Mouse (Mus musculus) neural tube, embryonic 13.5 days (tissue): ENCODE data around the gene Ccdc42. TPM values are rescaled to one million over a fixed set of nuclear protein-coding genes. Genes with fewer than 3 reads are reported as not detected.

Source experiments
- ATAC-seq: fragments of 200-750 bp; cut with Nextera tagmentation; 2 replicates; pipeline ENCODE4 v1.8.0; 2017; ENCODE audit warnings: low read depth, mild to moderate bottlenecking, moderate TSS enrichment, moderate library complexity
- H3K27ac ChIP-seq: fragments of 300-500 bp; sonication (generic); replicated peaks from 2 replicates; pipeline ENCODE4 v1.5.1; 2015; ENCODE audit warnings: moderate library complexity, mild to moderate bottlenecking, inconsistent platforms
- H3K27me3 ChIP-seq: fragments of 300-500 bp; sonication (generic); 2 replicates; pipeline ENCODE4 v1.6.1; 2015; ENCODE audit warnings: mild to moderate bottlenecking, inconsistent platforms
- H3K36me3 ChIP-seq: fragments of 300-500 bp; sonication (generic); 2 replicates; pipeline ENCODE4 v1.6.1; 2015; ENCODE audit warnings: mild to moderate bottlenecking, inconsistent platforms
- H3K4me1 ChIP-seq: fragments of 300-500 bp; sonication (generic); replicated peaks from 2 replicates; pipeline ENCODE4 v1.6.1; 2015; ENCODE audit warnings: inconsistent platforms
- H3K4me2 ChIP-seq: fragments of 300-500 bp; sonication (generic); 2 replicates; pipeline ENCODE4 v1.6.1; 2015; ENCODE audit warnings: inconsistent platforms, mild to moderate bottlenecking, moderate library complexity
- H3K4me3 ChIP-seq: fragments of 300-500 bp; sonication (generic); 2 replicates; pipeline ENCODE4 v1.5.1; 2015; ENCODE audit warnings: mild to moderate bottlenecking, inconsistent platforms
- H3K9ac ChIP-seq: fragments of 300-500 bp; sonication (generic); 2 replicates; pipeline ENCODE4 v1.6.1; 2015; ENCODE audit warnings: moderate library complexity, mild to moderate bottlenecking, inconsistent platforms
- H3K9me3 ChIP-seq: fragments of 300-500 bp; sonication (generic); 2 replicates; pipeline ENCODE4 v1.6.1; 2016; ENCODE audit warnings: inconsistent platforms
- WGBS: fragments of 180-500 bp; shearing (Covaris S2); methylation state at CpG from one replicate; pipeline ENCODE4 v1.1.7; 2015; 5-methylcytosine and 5-hydroxymethylcytosine counted together
- polyA plus RNA-seq: library from polyadenylated mRNA; unstranded; fragments of >200 nt; fragmentation: Nextera tagmentation; extraction: Ambion mirVana; gene quantifications from 2 replicates; pipeline ENCODE4 v1.2.1, GENCODE M21; 2015

Ccdc42 gene
- polyA plus RNA-seq, 1 experiment from 2014 or later = 0.20 TPM

DNA sequence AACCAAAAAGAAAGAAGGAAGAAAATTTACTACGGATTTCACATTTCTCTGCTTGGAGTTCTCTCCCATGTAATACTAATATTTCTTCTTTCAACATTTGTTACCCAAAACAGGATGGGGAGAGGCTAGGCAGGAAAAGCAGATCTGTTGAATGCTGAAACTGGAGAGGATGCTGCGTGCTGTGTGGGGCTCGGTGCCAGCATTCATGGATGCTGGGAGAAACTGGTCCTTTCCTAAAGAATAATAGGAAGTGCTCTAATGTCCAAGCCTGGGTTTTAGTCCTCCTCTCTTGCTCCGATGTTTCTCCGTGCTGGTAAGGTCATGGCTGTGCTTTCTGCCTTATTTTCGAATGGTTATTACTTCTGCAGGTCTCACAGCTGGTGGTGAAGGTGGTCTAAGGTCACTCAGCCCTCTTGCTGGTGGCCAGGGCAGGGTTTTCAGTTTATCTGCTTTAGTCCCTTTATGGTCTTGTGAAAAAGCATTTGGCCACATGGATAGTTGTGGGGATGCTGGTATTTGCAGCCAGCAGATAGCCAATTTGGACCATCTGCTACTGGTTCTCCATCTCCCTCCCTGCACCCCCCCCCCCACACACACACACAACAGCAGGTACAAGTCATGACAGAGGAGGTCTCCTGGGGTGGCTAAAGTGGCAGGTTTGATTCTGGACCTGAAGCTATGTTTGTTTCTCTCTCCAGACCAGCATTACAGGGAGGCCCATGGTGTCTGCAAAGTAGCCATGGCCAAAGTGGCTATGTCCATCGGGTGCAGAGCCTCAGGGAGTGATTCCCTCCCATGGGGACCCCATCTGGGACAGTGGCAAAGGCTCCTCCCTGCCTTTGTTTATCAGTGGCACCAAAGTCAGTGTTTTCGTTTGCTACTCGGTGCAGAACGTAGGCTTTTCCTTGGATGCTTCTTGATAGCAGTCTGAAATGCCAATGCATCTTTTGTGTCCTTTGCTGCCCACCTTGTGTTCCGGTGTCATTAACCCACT lies 24.6 kb upstream of the Ccdc42 start:
- Histone ChIP-seq H3K9ac (no peak overlapping the region), H3K9me3 (no peaks in the 10 kb centered on the region), H3K4me3 (no peak overlapping the region), H3K27ac (no peak overlapping the region), H3K4me1 (peaks cover 7% of the 10 kb centered on the region; the same call in 1 of the 2 replicates), H3K36me3 (no peaks in the 10 kb centered on the region), H3K27me3 (0 out of 2 replicates have a peak, but pooled peaks cover 4% of the 10 kb centered on the region), H3K4me2 (no peak overlapping the region)
- no peak for ATAC-seq
- WGBS = 81% methylated on average over 11 of the region's 11 CpGs

DNA sequence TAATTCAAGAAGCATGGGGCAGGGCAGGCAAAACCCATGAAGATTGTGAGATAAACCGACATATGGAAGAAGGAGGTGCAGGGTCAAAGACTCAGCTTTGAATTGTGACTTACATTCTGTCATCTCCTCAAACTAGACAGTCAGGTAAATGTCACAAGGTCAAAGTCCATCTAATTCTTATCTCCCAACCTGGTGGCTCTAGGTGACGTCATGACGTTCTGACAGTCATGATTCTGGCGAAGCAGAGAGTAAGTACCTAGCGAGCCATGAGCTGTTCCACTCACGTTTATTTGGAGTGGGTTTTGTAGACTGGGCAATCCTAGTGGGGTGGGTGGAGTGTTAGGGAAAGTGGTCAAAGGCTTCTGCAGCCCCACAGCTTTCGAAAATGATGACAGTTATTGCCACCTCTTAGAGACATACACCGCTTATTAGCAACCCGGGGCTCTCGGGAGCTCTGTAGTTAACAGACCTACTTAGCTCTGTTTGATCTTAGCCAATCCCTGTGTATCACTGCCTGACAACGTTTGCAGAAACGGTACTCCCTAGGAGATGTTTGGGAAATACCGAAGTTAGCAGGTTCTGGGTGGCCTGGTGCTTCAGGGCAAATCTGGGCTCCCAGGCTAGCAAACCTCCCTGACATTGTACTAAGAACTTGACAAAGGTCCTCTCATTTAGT lies 22.3 kb upstream of the Ccdc42 start:
- no peak for ATAC-seq
- 80% methylated on average over 13 of the region's 13 CpGs for WGBS

DNA sequence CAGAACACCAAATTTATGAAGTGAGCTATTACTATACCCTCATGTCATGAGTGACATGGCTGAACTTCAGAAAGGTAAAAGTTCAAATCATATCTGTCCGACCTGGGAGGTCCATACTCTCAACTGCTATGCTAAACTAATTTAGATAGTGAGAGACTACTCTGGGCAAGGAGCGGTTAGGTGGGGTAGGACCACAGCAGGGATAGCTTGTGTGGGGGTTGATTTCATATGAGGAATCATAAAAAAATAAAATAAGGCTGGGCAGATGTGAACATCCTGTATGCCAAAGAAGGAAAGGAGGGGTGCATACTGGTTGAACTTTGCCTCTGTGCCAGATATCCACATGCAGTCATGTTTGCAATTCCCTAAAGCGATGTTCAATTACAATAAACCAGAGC lies 21.8 kb upstream of the Ccdc42 start:
- WGBS = 83% methylated on average over 3 of the region's 3 CpGs
- peaks cover 5% of the 10 kb centered on the region; the same call in 1 of the 2 replicates for H3K4me1 ChIP-seq
- H3K27ac ChIP-seq = no peak overlapping the region
- no peak overlapping the region for H3K9ac ChIP-seq
- H3K36me3 ChIP-seq = no peaks in the 10 kb centered on the region
- H3K9me3 ChIP-seq = no peaks in the 10 kb centered on the region
- ATAC-seq = no peak
- 0 out of 2 replicates have a peak, but pooled peaks cover 6% of the 10 kb centered on the region for H3K27me3 ChIP-seq
- no peak overlapping the region for H3K4me3 ChIP-seq
- H3K4me2 ChIP-seq = no peak overlapping the region

More for the DNA sequence above, 22.3 kb upstream of the Ccdc42 start:
- H3K36me3 ChIP-seq = no peaks in the 10 kb centered on the region
- H3K4me1 ChIP-seq = peaks cover 7% of the 10 kb centered on the region; the same call in 1 of the 2 replicates
- H3K9me3 ChIP-seq = no peaks in the 10 kb centered on the region
- no peak overlapping the region for H3K27ac ChIP-seq
- no peak overlapping the region for H3K9ac ChIP-seq
- no peak overlapping the region for H3K4me2 ChIP-seq
- H3K4me3 ChIP-seq = no peak overlapping the region
- 0 out of 2 replicates have a peak, but pooled peaks cover 6% of the 10 kb centered on the region for H3K27me3 ChIP-seq

DNA sequence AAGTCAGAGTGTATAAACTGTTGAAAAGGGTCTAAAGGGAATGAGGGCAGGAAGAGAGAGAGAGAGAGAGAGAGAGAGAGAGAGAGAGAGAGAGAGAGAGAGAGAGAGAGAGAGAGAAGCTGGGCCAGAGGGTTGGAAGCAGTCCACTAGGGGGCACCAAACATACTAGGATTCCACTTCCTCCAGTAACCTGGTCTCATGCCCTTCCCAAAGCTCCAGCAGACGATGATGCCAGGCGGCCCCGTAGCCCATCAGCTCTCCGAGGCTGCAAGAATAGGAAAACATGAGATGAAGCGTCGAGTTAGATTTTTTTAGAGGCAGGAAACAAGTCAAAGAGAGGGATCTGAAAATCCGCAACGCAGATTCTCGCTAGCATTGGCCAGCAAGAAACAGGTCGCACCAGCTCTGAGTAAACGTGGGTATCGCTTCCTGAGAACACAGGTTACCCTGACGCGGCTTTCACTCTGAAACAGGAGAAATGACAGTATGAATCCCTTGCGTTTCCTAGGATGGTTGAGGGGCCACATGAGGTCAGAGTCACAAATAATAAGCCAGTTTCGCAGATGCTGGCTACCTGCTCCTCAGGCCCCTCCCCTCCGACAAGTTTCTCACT lies 20.3 kb upstream of the Ccdc42 start:
- ATAC-seq = peak; percentile 79
- 18% methylated on average over 17 of the region's 17 CpGs for WGBS
- Histone ChIP-seq H3K27ac (no peak overlapping the region), H3K36me3 (no peaks in the 10 kb centered on the region), H3K4me1 (peaks cover 4% of the 10 kb centered on the region; the same call in 1 of the 2 replicates), H3K27me3 (0 out of 2 replicates have a peak, but pooled peaks cover 6% of the 10 kb centered on the region), H3K4me2 (peak overlapping the region; percentile 60), H3K9me3 (no peaks in the 10 kb centered on the region), H3K4me3 (peak overlapping the region; percentile 32), H3K9ac (peak overlapping the region; percentile 63)

DNA sequence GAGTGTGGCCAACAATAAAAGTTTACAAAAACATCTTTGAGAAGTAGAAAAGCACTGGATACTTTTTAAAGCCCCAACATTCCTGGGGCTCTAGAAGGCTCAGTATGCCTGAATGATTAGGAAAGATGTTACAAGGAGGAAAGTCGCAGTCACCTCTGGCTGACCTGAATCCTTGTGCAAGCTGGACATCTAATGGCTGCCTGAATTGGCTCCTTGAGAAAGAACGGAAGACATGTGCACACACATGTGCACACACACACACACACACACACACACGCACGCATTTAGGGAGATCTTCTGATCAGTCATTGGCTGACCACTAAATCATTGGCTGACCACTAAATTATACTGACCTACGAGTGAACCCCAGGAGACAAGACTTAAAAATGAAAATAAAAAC lies 16.0 kb upstream of the Ccdc42 start:
- no peak for ATAC-seq
- no peak overlapping the region for H3K4me2 ChIP-seq
- H3K4me1 ChIP-seq = peaks cover 4% of the 10 kb centered on the region; the same call in 1 of the 2 replicates
- H3K27me3 ChIP-seq = 0 out of 2 replicates have a peak, but pooled peaks cover 6% of the 10 kb centered on the region
- no peak overlapping the region for H3K4me3 ChIP-seq
- WGBS = 88% methylated on average over 5 of the region's 5 CpGs
- no peaks in the 10 kb centered on the region for H3K36me3 ChIP-seq
- H3K9ac ChIP-seq = no peak overlapping the region
- no peaks in the 10 kb centered on the region for H3K9me3 ChIP-seq
- H3K27ac ChIP-seq = no peak overlapping the region

DNA sequence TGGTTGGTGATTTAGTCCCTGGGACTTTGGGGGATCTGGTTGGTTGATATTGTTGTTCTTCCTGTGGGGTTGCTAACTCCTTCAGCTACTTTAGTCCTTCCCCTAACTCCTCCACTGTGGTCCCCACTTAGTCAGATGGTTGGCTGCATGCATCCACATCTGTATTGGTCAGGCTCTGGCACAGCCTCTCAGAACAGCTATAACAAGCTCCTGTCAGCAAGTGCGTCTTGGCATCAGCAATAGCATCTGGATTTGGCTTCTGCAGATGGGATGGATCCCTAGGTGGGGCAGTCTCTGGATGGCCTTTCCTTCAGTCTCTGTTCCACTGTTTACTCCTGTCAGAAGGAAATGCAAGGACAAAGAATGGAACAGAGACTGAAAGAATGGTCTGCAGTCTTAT lies 9.7 kb upstream of the Ccdc42 start:
- WGBS = 85% methylated on average over 1 of the region's 1 CpGs
- no peak overlapping the region for H3K9ac ChIP-seq
- no peaks in the 10 kb centered on the region for H3K9me3 ChIP-seq
- H3K27ac ChIP-seq = no peak overlapping the region
- H3K4me2 ChIP-seq = no peak overlapping the region
- peaks cover 13% of the 10 kb centered on the region for H3K4me1 ChIP-seq
- H3K36me3 ChIP-seq = no peaks in the 10 kb centered on the region
- no peaks in the 10 kb centered on the region for H3K27me3 ChIP-seq
- ATAC-seq = no peak
- no peak overlapping the region for H3K4me3 ChIP-seq

DNA sequence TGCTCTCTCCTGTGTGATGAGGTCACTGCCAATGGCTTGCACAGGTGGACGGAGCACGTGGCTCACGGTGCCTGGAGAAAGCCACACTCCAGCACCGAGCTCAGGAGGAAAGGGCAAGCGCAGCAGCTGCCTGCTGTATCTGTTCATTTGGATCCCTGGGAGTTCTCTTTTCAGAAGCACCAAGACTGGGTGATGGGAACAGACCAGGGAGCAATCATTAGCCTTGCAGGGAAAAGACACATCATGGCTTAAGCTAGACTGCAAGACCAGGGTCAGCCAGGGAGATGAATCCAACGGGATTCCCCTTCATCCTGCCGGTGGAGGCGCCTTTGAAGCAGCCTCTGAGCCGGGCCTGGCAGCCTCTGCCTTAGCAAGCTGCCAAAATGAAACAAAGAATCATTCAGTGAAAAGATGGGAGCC lies 7.3 kb upstream of the Ccdc42 start:
- Histone ChIP-seq H3K4me1 (peaks cover 19% of the 10 kb centered on the region), H3K27me3 (no peaks in the 10 kb centered on the region), H3K4me2 (no peak overlapping the region), H3K36me3 (no peaks in the 10 kb centered on the region), H3K4me3 (no peak overlapping the region), H3K9ac (0 out of 2 replicates have a peak overlapping the region, but pooled peaks have one; percentile 13), H3K9me3 (no peaks in the 10 kb centered on the region), H3K27ac (peak overlapping the region; percentile 24)
- WGBS = 31% methylated on average over 9 of the region's 9 CpGs
- ATAC-seq = peak; percentile 56; the same call in 1 of the 2 replicates

DNA sequence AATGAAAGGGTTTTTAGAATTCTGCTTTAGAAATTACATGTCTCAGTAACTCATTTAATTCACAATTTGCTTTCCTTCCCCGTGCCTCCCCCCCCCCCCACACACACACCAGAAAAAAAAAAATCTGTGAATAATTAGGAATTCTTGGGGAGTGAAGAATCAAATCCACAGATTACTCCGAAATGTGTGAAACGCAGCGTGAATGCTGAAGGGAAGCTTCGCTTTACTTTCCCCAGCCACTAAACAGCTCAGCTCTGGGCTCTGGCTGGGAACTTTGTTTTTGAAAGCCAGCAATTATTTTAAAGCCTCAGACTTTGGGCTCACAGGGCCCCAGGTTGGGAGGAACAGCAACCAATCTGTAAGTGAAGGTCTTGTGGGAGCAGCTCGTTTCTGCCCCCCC lies 6.3 kb upstream of the Ccdc42 start:
- no peak overlapping the region for H3K9ac ChIP-seq
- no peaks in the 10 kb centered on the region for H3K27me3 ChIP-seq
- ATAC-seq = no peak
- no peak overlapping the region for H3K4me3 ChIP-seq
- H3K36me3 ChIP-seq = no peaks in the 10 kb centered on the region
- WGBS = 44% methylated on average over 6 of the region's 6 CpGs
- H3K4me1 ChIP-seq = peaks cover 19% of the 10 kb centered on the region
- no peak overlapping the region for H3K4me2 ChIP-seq
- H3K27ac ChIP-seq = no peak overlapping the region
- no peaks in the 10 kb centered on the region for H3K9me3 ChIP-seq

DNA sequence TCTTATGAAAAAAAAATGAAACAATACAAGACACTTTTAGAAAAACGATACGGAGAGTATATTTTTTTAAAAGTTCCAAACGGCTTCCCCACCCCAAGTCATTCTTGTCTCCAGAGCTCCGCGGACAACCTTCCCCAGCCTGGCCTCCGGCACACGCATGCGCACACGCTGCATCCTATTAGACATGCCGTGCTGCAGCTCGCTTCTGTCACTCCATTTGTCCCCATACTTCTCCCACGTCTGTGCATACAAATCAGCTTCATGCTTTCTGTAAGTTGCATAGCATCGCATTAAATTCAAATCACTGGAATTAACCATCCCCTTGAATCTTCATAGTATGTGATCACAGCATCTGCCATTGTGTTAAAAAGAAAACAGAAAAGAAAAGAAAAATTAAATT lies 3.6 kb upstream of the Ccdc42 start:
- H3K4me3 ChIP-seq = no peak overlapping the region
- 70% methylated on average over 13 of the region's 13 CpGs for WGBS
- ATAC-seq = no peak
- no peaks in the 10 kb centered on the region for H3K9me3 ChIP-seq
- no peak overlapping the region for H3K9ac ChIP-seq
- no peak overlapping the region for H3K4me2 ChIP-seq
- H3K27me3 ChIP-seq = no peaks in the 10 kb centered on the region
- no peak overlapping the region for H3K27ac ChIP-seq
- H3K36me3 ChIP-seq = no peaks in the 10 kb centered on the region
- H3K4me1 ChIP-seq = peaks cover 19% of the 10 kb centered on the region

DNA sequence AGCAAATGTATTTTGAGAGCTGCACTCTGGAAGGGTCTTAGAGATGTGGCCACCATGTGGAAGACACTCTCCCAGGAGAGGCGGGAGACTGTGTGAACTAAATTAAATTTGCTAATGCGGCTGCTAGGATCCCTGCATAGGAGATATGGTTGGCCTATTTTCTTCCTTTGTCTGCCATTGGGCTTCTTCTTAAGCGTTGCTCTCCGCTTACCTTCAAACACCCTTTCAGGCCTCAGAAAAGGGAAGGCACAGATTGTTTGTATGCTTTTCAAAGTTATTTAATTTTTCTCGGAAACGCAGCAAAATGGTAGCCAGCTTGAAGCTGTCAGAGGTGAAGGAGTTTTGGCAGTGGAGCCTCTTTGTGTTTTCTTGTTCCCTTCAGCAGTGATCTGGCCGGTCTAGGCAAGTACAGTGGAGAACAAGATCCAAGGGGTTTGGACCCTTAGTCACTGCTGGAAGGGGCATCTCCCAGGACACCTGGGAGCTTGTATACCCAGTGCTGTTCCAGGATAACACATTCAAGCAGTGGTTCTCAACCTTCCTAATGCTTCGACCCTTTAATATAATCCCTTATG lies 2.8 kb upstream of the Ccdc42 start:
- H3K27me3 ChIP-seq = no peaks in the 10 kb centered on the region
- H3K9ac ChIP-seq = no peak overlapping the region
- no peaks in the 10 kb centered on the region for H3K36me3 ChIP-seq
- no peaks in the 10 kb centered on the region for H3K9me3 ChIP-seq
- no peak overlapping the region; the same call in 1 of the 2 replicates for H3K27ac ChIP-seq
- H3K4me1 ChIP-seq = peaks cover 19% of the 10 kb centered on the region
- no peak for ATAC-seq
- H3K4me2 ChIP-seq = no peak overlapping the region
- no peak overlapping the region for H3K4me3 ChIP-seq
- 75% methylated on average over 8 of the region's 8 CpGs for WGBS

DNA sequence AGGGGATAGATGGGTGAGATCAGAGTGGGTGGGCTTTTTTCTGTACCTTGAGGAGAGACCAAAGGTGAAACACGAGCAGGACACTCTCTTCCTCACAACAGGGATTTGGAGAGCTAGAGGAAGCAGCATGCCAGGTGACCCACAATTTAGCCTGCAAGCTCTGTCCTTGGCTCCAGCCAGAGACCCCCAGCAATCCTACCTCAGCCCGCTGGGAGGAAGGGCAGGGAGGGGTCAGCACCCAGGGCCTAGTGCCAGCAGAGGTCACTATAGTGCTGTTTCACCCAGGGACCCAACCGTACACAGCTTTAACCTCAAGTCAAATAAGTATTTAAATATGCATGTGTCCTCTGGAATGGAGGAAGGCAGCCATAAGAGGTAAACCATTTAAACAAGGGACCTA lies 931 bp upstream of the Ccdc42 start:
- 18% methylated on average over 3 of the region's 3 CpGs for WGBS
- no peak for ATAC-seq
- Histone ChIP-seq H3K27ac (no peak overlapping the region), H3K4me1 (peaks cover 6% of the 10 kb centered on the region; the same call in 1 of the 2 replicates), H3K36me3 (no peaks in the 10 kb centered on the region), H3K4me3 (no peak overlapping the region), H3K4me2 (no peak overlapping the region), H3K27me3 (no peaks in the 10 kb centered on the region), H3K9me3 (no peaks in the 10 kb centered on the region), H3K9ac (no peak overlapping the region)
